Mouse (Mus musculus): ENCODE measurements around the gene Dnm2. TPM values are rescaled to one million over a fixed set of nuclear protein-coding genes. Genes with fewer than 3 reads are reported as not detected.
"Not testable (repeated sequence)": the region's sequence is repeated elsewhere in the genome, so short reads cannot be mapped to it uniquely, and the experiment has no call there.

The Dnm2 gene
- total RNA-seq, 2 experiments from 2014 or later: 87.1 to 92.7 TPM

- no peak for DNase-seq
- intact Hi-C loops (cut with DNase I): no loop called here
Measured at GRCm38 (mm10) chr9:21539981-21540753, 115.5 kb downstream of the Dnm2 start.

GRCm38 (mm10) chr9:21542001-21542400 lies 117.3 kb downstream of the Dnm2 start:
- DNase-seq; intact Hi-C loops (cut with DNase I): not testable (repeated sequence)

- intact Hi-C loops (cut with DNase I): no loop called here
- DNase-seq: peak; percentile 6
Measured at GRCm38 (mm10) chr9:21545351-21545915, 120.7 kb downstream of the Dnm2 start.

GRCm38 (mm10) chr9:21545916-21546788 lies 121.4 kb downstream of the Dnm2 start:
- DNase-seq: peak; percentile 100
- intact Hi-C loops (cut with DNase I): no loop called here

- DNase-seq: no peak
- intact Hi-C loops (cut with DNase I): no loop called here
Measured at GRCm38 (mm10) chr9:21546789-21547074, 122.0 kb downstream of the Dnm2 start, which contains the start of gene Carm1. TSS of gene Carm1 (plus strand) at chr9:21546894.

- peak; percentile 40 for DNase-seq
- intact Hi-C loops (cut with DNase I): no loop called here
Measured at GRCm38 (mm10) chr9:21547075-21547941, 122.6 kb downstream of the Dnm2 start.

GRCm38 (mm10) chr9:21551049-21551448 lies 126.3 kb downstream of the Dnm2 start:
- no peak for DNase-seq
- intact Hi-C loops (cut with DNase I): no loop called here

- no peak for DNase-seq
Measured at GRCm38 (mm10) chr9:21553607-21554273, 129.0 kb downstream of the Dnm2 start.

GRCm38 (mm10) chr9:21555198-21555742 lies 130.6 kb downstream of the Dnm2 start:
- DNase-seq: no peak
- intact Hi-C loops (cut with DNase I): no loop called here

More at GRCm38 (mm10) chr9:21553607-21554273, 129.0 kb downstream of the Dnm2 start:
- intact Hi-C loops (cut with DNase I): no loop called here

- intact Hi-C loops (cut with DNase I): no loop called here
- no peak for DNase-seq
Measured at GRCm38 (mm10) chr9:21556996-21557395, 132.3 kb downstream of the Dnm2 start.

Small RNA genes lying within 50 kb of the gene (microRNA-seq; reads per million reads assigned to microRNA genes)
- not detected for gene Mir199a-1

Other genes starting within 250 kb of the Dnm2 start
- gene Keap1, start 185.5 kb upstream of the Dnm2 start, total RNA-seq (2021): 10 to 100 TPM; 49.0 to 50.8 TPM
- 1 to 10 TPM; 2.5 to 2.8 TPM for gene S1pr5, start 176.5 kb upstream of the Dnm2 start, total RNA-seq (2021)
- 10 to 100 TPM; 26.3 to 31.0 TPM for gene Atg4d, start 159.6 kb upstream of the Dnm2 start, total RNA-seq (2021)
- 10 to 100 TPM; 46.7 to 49.2 TPM for gene Kri1, start 136.9 kb upstream of the Dnm2 start, total RNA-seq (2021)
- 10 to 100 TPM; 58.3 to 63.6 TPM for gene Cdkn2d, start 133.5 kb upstream of the Dnm2 start, total RNA-seq (2021)
- 1 to 10 TPM; 1.3 to 3.7 TPM for gene Ap1m2, start 112.6 kb upstream of the Dnm2 start, total RNA-seq (2021)
- 10 to 100 TPM; 69.9 to 71.5 TPM for gene Slc44a2, start 104.2 kb upstream of the Dnm2 start, total RNA-seq (2021)
- 100 to 1,000 TPM; 170 to 172 TPM for gene Ilf3, start 57.0 kb upstream of the Dnm2 start, total RNA-seq (2021)
- 10 to 100 TPM; 38.2 to 41.0 TPM for gene Qtrt1, start 13.1 kb upstream of the Dnm2 start, total RNA-seq (2021)
- 10 to 100 TPM; 18.6 to 19.1 TPM for gene Tmed1, start 85.3 kb downstream of the Dnm2 start, total RNA-seq (2021)
- under 1 TPM; 0.44 to 0.64 TPM for gene AB124611, start 101.3 kb downstream of the Dnm2 start, total RNA-seq (2021)
- 100 to 1,000 TPM; 108 to 124 TPM for gene Carm1, start 122.0 kb downstream of the Dnm2 start, total RNA-seq (2021)
- gene Timm29, start 167.8 kb downstream of the Dnm2 start, total RNA-seq (2021): 10 to 100 TPM; 56.7 to 58.7 TPM
- 1 to 10 TPM; 7.0 to 9.9 TPM for gene Yipf2, start 167.9 kb downstream of the Dnm2 start, total RNA-seq (2021)
- 100 to 1,000 TPM; 185 to 186 TPM for gene Smarca4, start 191.3 kb downstream of the Dnm2 start, total RNA-seq (2021)